Mouse (Mus musculus) hindlimb bud, embryonic 11.5 days (tissue): ENCODE results near the gene Sgf29.
"Not testable (repeated sequence)": the region's sequence is repeated elsewhere in the genome, so short reads cannot be mapped to it uniquely, and the experiment has no call there.

Experiments used
- DNase-seq: peaks from one replicate; pipeline ENCODE4 v3.0.0-alpha.2; 2012; ENCODE audit warnings: low read depth, low spot score; ENCODE audit errors: extremely low spot score

Gene Sgf29

GRCm38 (mm10) chr7:126636733-126637520, 12.2 kb upstream of the Sgf29 start:
- no peak for DNase-seq

- DNase-seq = no peak
Measured at GRCm38 (mm10) chr7:126642545-126643243, 6.4 kb upstream of the Sgf29 start.

DNA sequence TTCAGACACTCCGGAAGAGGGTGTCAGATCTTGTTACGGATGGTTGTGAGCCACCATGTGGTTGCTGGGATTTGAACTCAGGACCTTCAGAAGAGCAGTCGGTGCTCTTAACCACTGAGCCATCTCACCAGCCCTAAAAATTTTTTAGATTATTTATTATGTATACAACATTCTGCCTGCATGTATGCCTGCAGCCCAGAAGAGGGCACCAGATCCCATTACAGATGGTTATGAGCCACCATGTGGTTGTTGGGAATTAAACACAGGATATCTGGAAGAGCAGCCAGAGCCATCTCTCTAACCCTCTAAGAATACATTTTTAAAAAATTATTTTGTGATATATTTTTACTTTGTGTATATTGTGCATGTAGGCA, 5.9 kb upstream of the Sgf29 start:
- DNase-seq = not testable (repeated sequence)

DNA sequence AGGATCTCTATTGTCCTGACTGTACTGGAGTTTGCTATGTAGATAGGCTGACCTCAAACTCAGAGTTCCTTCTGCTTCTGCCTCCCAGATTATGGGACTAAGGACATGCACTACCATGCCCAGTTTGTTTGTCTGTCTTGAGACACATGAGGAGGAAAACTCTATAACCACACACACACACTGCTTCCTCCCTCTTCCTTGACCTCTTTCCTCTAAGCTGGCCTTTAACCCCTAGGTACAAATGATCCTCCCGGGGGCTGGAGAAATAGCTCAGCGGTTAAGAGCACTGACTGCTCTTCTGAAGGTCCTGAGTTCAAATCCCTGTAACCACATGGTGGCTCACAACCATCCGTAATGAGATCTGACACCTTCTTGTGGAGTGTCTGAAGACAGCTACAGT, 4.8 kb upstream of the Sgf29 start:
- DNase-seq = no peak

- no peak for DNase-seq
Measured at GRCm38 (mm10) chr7:126644914-126645313, 4.2 kb upstream of the Sgf29 start.

- DNase-seq = no peak
Measured at GRCm38 (mm10) chr7:126645708-126646107, 3.4 kb upstream of the Sgf29 start.

- DNase-seq = no peak
Measured at GRCm38 (mm10) chr7:126648486-126648885, 623 bp upstream of the Sgf29 start.

- DNase-seq = no peak
Measured at GRCm38 (mm10) chr7:126650852-126651251, 1.7 kb downstream of the Sgf29 start.

DNA sequence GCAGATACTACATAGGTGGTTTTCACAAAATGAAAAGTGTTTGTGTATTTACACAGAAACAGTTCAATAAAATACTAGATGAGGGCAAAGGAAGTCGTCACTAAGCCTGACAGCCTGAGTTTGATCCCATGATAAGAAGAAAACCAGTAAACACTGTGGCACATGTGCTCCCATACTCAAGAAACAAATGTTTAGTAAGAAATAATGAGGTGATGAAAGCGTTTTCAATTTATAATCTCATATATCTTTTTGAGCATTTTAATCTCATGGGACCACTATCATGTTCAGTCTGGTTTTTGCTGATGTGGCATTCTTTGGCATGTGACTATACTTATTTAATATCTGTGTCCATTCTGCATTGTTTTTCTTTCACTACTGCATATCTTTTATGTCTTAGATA, 4.9 kb downstream of the Sgf29 start:
- no peak for DNase-seq

GRCm38 (mm10) chr7:126655695-126656094, 6.6 kb downstream of the Sgf29 start:
- DNase-seq = no peak

- no peak for DNase-seq
Measured at GRCm38 (mm10) chr7:126657522-126657921, 8.4 kb downstream of the Sgf29 start.

DNA sequence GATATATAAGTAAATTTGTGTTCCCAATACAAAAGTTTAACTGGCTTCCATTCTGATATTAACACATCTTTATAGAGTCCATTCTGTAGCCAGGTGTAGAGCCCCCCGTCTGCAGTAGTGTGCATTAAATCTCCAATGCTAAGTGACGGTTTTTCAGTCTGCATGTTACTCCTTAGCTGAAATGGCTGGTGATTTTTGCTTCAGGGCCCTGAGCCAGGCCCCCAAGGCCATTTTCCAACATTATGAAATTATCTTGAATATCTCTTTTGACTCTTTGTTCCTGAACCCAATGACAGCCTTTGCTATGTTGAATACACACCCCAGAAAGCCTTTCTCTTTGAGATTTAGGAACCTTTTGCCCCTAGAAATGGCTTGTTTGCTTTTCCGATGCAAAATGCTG, 10.7 kb downstream of the Sgf29 start:
- no peak for DNase-seq

GRCm38 (mm10) chr7:126663646-126664045, 14.5 kb downstream of the Sgf29 start:
- DNase-seq = no peak

GRCm38 (mm10) chr7:126665269-126665668, 16.2 kb downstream of the Sgf29 start:
- DNase-seq = no peak

DNA sequence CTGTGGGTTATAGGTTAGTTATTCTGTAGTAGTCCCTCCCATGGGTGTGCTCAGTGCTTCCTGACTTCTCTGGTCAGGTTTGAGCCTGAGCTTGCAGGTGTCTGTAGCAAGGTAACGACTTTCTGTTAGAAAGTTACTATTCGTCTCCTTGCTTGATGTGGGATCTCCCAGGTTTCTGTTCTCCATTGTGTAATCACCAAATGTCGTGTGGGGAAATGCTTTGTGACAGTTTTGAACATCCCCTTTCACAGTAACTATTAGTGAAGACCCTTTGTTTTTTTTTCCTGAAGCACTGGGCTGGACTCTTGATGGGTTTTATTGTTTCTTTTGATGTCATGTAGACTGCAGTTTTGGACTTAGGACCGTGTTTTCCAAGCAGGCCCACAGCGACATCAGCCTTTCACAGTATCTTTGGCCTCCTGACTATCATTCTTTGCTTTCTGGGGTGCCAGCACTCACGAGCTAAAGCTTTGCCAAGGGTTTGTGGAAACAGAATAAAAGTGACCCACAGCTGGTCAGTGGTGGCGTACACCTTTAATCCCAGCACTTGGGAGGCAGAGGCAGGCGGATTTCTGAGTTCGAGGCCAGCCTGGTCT, 18.5 kb downstream of the Sgf29 start:
- DNase-seq = no peak

- DNase-seq = no peak
Measured at GRCm38 (mm10) chr7:126668452-126668851, 19.3 kb downstream of the Sgf29 start.

- DNase-seq = no peak
Measured at GRCm38 (mm10) chr7:126670152-126670551, 21.0 kb downstream of the Sgf29 start.

DNA sequence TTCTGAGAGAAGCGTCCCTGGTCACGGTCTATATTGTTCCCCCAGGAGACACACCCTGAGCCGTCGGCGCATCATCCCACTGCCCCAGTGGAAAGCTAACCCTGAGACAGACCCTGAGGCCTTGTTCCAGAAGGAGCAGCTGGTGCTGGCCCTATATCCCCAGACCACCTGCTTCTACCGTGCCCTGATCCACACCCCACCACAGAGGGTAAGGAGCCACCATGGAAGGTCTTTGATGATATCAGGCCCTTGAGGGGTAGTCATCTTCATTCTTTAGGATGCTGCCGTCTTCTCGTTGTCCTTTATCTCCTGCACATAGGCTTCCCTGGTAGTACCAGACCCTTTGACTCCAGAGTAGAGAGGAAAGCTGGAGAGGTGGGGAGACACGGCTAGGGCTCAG, 23.0 kb downstream of the Sgf29 start:
- no peak for DNase-seq

- no peak for DNase-seq
Measured at GRCm38 (mm10) chr7:126675104-126675503, 26.0 kb downstream of the Sgf29 start.

- DNase-seq = no peak
Measured at GRCm38 (mm10) chr7:126676207-126676606, 27.1 kb downstream of the Sgf29 start, which contains the start of gene Sult1a1. Gene Sult1a1, minus strand, starts transcription at chr7:126676432.

GRCm38 (mm10) chr7:126676631-126677220, 27.6 kb downstream of the Sgf29 start:
- no peak for DNase-seq
